Mouse (Mus musculus): ENCODE results near the gene Lgi4. TPM values are rescaled to one million over a fixed set of nuclear protein-coding genes. Genes with fewer than 3 reads are reported as not detected.

The Lgi4 gene
- polyA plus RNA-seq, 1 experiment from 2014 or later, result 0.44 TPM

DNA sequence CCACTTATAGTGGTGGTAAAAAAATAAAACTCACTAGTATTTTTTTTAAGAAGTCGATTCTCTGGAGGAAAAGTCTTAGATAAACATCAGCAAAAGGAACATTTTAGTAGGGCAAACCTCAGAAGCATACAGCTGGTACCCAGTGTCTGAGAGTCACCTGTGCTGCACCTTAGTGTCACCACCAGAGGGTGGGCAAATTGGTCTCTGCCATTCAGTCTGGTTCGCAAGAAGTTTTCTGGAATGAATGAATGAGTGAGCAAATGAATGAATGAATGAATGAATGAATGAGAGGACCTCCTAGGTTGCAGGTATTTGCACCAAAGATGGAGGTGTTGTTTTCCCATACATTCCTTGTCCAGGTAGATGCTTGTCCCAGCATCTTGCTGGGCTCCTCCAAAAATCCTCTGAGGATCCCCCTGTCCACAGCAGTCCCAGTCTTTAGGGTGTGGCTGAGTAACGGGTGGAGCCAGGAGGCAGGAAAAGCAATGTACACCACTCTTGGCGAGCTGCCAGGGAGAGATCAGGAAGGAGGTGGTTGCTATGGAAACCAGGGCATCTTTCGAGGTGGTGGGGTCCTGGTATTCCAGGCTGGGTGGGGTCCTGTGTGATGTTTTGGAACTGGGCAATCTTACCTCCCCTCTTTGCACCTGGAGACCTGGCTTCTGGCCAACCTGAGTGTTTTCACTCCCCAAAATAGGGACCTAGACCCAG, 9.9 kb upstream of the Lgi4 start:
- H3K4me1 ChIP-seq (replicated peaks; ENCODE audit: control insufficient read depth, insufficient read depth, low read length), result peaks cover 9% of the 10 kb centered on the region
- 22% methylated on average over 5 of the region's 5 CpGs for WGBS
- DNase-seq (ENCODE audit: low spot score) (peak; percentile 64), ATAC-seq (replicated peaks; ENCODE audit: low FRiP score) (no peak)
- no peaks in the 10 kb centered on the region for H3K36me3 ChIP-seq (ENCODE audit: control insufficient read depth, insufficient read depth, low read length)
- H3K9me3 ChIP-seq (ENCODE audit: control insufficient read depth, low read length), result no peaks in the 10 kb centered on the region
- H3K27ac ChIP-seq (ENCODE audit: low read depth, low read length), result no peak overlapping the region
- H3K9ac ChIP-seq (ENCODE audit: low read length), result no peak overlapping the region
- peak overlapping the region; percentile 3; the same call in 1 of the 2 replicates for H3K4me3 ChIP-seq (ENCODE audit: low read depth, low read length)
- H3K4me2 ChIP-seq (ENCODE audit: low read depth, low read length, severe bottlenecking), result peak overlapping the region; percentile 34
- peaks cover 53% of the 10 kb centered on the region for H3K27me3 ChIP-seq (ENCODE audit: control insufficient read depth, insufficient read depth, low read length)

DNA sequence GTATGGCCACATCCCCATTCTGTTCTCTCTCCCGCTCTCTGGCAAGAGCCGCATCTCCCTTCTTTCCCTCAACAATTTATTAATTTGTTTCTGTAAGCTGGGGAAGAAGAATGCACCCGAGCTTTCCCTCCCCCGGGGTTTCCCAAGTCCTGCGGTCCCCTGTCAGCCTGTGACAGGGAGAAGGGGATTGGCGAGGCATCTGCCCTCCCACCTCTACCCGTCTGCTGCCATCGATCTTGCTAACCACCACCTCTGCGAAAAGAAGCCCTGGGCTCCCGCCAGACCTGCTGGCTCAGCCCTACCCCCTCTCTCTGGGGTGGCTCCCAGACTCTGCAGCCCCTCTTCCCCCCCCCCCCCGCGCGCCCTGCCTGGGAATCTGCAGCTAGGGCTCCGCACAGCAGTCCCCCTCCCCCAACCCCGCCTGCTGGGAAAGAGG, 9.3 kb upstream of the Lgi4 start:
- peak overlapping the region; percentile 34 for H3K4me2 ChIP-seq (ENCODE audit: low read depth, low read length, severe bottlenecking)
- H3K9ac ChIP-seq (ENCODE audit: low read length), result no peak overlapping the region
- H3K27ac ChIP-seq (ENCODE audit: low read depth, low read length), result no peak overlapping the region
- ATAC-seq (replicated peaks; ENCODE audit: low FRiP score), result no peak; the same call in 1 of the 2 replicates
- DNase-seq (ENCODE audit: low spot score), result peak; percentile 60
- peaks cover 54% of the 10 kb centered on the region for H3K27me3 ChIP-seq (ENCODE audit: control insufficient read depth, insufficient read depth, low read length)
- H3K4me3 ChIP-seq (ENCODE audit: low read depth, low read length), result peak overlapping the region; percentile 3; the same call in 1 of the 2 replicates
- H3K4me1 ChIP-seq (replicated peaks; ENCODE audit: control insufficient read depth, insufficient read depth, low read length), result peaks cover 9% of the 10 kb centered on the region
- H3K9me3 ChIP-seq (ENCODE audit: control insufficient read depth, low read length), result no peaks in the 10 kb centered on the region
- 3% methylated on average over 12 of the region's 15 CpGs for WGBS
- no peaks in the 10 kb centered on the region for H3K36me3 ChIP-seq (ENCODE audit: control insufficient read depth, insufficient read depth, low read length)

DNA sequence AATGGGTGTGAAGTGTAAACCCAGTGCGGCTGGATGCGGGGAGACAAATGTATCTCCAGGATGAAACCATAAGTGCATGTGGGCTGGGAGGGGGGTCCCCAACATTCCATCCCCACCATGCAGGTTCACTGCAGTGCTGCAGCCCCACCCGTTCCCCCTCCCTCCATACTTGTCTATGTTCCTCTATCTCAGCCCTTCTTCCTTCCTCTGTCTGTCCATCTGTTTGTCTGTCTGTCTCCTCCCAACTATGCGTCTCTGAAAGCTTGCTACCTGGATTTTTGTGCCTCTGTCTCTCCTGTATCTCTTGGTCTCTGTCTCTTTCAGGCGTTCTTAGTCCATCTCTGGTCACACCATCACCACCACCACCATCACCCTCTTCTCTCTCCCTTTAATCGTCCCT, 8.7 kb upstream of the Lgi4 start:
- ATAC-seq (replicated peaks; ENCODE audit: low FRiP score) (no peak), DNase-seq (ENCODE audit: low spot score) (no peak)
- whole genome bisulfite sequencing, result 4% methylated on average over 6 of the region's 6 CpGs
- H3K4me2 ChIP-seq (ENCODE audit: low read depth, low read length, severe bottlenecking), result peak overlapping the region; percentile 9; the same call in 1 of the 2 replicates
- 0 out of 2 replicates have a peak overlapping the region, but pooled peaks have one; percentile 2 for H3K4me3 ChIP-seq (ENCODE audit: low read depth, low read length)
- H3K9ac ChIP-seq (ENCODE audit: low read length), result no peak overlapping the region
- H3K27me3 ChIP-seq (ENCODE audit: control insufficient read depth, insufficient read depth, low read length), result peaks cover 54% of the 10 kb centered on the region
- H3K4me1 ChIP-seq (replicated peaks; ENCODE audit: control insufficient read depth, insufficient read depth, low read length), result peaks cover 9% of the 10 kb centered on the region
- H3K36me3 ChIP-seq (ENCODE audit: control insufficient read depth, insufficient read depth, low read length), result no peaks in the 10 kb centered on the region
- no peaks in the 10 kb centered on the region for H3K9me3 ChIP-seq (ENCODE audit: control insufficient read depth, low read length)
- no peak overlapping the region for H3K27ac ChIP-seq (ENCODE audit: low read depth, low read length)

DNA sequence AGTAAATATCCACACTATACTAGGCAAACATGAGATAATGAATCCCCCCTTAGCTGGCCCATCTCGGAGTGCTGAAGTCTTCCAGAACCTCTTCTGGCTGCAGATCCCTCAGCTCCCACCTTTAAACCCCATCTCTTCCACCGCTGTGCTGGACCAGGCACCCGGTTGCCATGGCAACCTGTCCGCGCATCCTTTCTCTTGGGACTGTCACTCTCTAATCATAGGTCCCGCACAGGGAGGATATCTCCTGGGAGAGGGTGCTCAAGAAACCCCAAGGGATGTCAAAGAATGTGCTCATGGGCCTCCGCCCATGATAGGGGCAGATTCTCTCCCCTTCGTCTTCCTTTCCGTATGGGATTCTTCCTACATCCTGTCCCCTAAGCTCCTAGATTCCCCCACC, 8.2 kb upstream of the Lgi4 start:
- H3K27ac ChIP-seq (ENCODE audit: low read depth, low read length), result no peak overlapping the region
- no peak overlapping the region for H3K9ac ChIP-seq (ENCODE audit: low read length)
- 2% methylated on average over 9 of the region's 9 CpGs for WGBS
- no peak for DNase-seq (ENCODE audit: low spot score)
- H3K4me1 ChIP-seq (replicated peaks; ENCODE audit: control insufficient read depth, insufficient read depth, low read length), result peaks cover 9% of the 10 kb centered on the region
- H3K4me3 ChIP-seq (ENCODE audit: low read depth, low read length), result peak overlapping the region; percentile 11; the same call in 1 of the 2 replicates
- H3K4me2 ChIP-seq (ENCODE audit: low read depth, low read length, severe bottlenecking), result peak overlapping the region; percentile 9; the same call in 1 of the 2 replicates
- H3K36me3 ChIP-seq (ENCODE audit: control insufficient read depth, insufficient read depth, low read length), result no peaks in the 10 kb centered on the region
- H3K9me3 ChIP-seq (ENCODE audit: control insufficient read depth, low read length), result no peaks in the 10 kb centered on the region
- peaks cover 54% of the 10 kb centered on the region for H3K27me3 ChIP-seq (ENCODE audit: control insufficient read depth, insufficient read depth, low read length)
- no peak for ATAC-seq (replicated peaks; ENCODE audit: low FRiP score)

DNA sequence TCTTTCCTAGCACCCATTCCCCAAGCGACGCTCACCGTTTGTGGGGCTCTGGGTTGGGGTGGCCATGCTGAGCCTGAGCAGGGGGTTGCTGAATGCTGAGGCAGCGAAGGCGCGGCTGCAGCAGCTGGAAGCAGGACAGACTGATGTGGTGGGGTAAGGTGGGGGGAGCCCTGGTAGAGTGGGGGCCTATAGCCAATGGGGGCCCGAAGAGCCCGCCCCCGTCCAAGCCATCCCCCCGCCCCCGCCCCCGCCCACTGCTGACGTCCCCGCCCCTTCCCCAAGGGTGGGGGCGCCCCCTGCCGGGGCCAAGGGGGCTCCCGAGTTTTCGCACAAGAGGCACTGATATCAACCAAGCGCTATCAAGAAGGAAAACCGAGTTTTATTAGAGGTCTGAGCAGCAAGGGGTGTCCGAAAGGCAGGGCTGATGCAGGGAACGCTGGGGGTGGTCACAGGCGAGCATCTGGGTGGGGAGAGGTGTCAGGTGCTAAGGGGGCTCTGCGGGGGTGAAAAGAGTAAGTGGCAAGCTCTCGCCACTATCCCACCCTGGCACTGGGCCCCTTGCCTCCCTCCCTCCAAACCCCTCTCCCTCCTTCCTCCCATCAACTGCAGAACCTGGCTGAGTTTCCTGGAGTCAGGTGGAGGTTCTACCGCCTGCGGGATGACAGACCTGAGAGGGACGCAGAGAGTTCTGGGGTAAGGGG, 7.7 kb upstream of the Lgi4 start, which contains the start of gene Fxyd7:
TSS of gene Fxyd7 (minus strand) at position 147 of the 701 bp plus-strand sequence.
- H3K36me3 ChIP-seq (ENCODE audit: control insufficient read depth, insufficient read depth, low read length), result no peaks in the 10 kb centered on the region
- 2% methylated on average over 23 of the region's 28 CpGs for WGBS
- no peak within 1 kb of the TSS for H3K27ac ChIP-seq (ENCODE audit: low read depth, low read length)
- H3K4me3 ChIP-seq (ENCODE audit: low read depth, low read length), result peak within 1 kb of the TSS; percentile 11; the same call in 1 of the 2 replicates
- no peak for DNase-seq (ENCODE audit: low spot score)
- no peak for ATAC-seq (replicated peaks; ENCODE audit: low FRiP score)
- no peaks in the 10 kb centered on the region for H3K9me3 ChIP-seq (ENCODE audit: control insufficient read depth, low read length)
- H3K9ac ChIP-seq (ENCODE audit: low read length), result no peak within 1 kb of the TSS
- H3K27me3 ChIP-seq (ENCODE audit: control insufficient read depth, insufficient read depth, low read length), result peaks cover 54% of the 10 kb centered on the region
- peaks cover 9% of the 10 kb centered on the region for H3K4me1 ChIP-seq (replicated peaks; ENCODE audit: control insufficient read depth, insufficient read depth, low read length)
- peak within 1 kb of the TSS; percentile 12; the same call in 1 of the 2 replicates for H3K4me2 ChIP-seq (ENCODE audit: low read depth, low read length, severe bottlenecking)

DNA sequence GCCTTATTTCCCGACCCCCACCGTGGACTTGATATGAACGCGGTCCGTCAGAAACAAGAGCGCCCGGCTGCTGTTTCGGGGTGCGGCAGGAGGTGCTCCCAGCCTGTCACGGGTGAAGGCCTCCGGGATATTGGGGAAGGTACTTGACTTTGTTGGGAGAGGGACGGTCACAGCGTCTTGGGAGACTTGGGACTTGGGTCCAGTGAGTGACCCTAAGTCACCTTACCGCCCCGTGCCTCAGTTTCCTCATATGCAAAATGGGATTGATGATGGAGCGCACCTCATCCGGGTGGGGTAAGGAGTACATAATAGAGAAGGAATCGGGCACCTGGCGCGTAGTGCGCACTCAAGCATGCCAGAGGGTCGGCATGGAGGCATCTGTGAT, 6.9 kb upstream of the Lgi4 start:
- Histone ChIP-seq H3K4me3 (ENCODE audit: low read depth, low read length) (peak overlapping the region; percentile 0; the same call in 1 of the 2 replicates), H3K9ac (ENCODE audit: low read length) (no peak overlapping the region), H3K4me2 (ENCODE audit: low read depth, low read length, severe bottlenecking) (peak overlapping the region; percentile 12; the same call in 1 of the 2 replicates), H3K36me3 (ENCODE audit: control insufficient read depth, insufficient read depth, low read length) (no peaks in the 10 kb centered on the region), H3K27ac (ENCODE audit: low read depth, low read length) (no peak overlapping the region), H3K9me3 (ENCODE audit: control insufficient read depth, low read length) (no peaks in the 10 kb centered on the region), H3K27me3 (ENCODE audit: control insufficient read depth, insufficient read depth, low read length) (peaks cover 54% of the 10 kb centered on the region), H3K4me1 (replicated peaks; ENCODE audit: control insufficient read depth, insufficient read depth, low read length) (peaks cover 9% of the 10 kb centered on the region)
- no peak for ATAC-seq (replicated peaks; ENCODE audit: low FRiP score)
- no peak for DNase-seq (ENCODE audit: low spot score)
- under 1% methylated on average over 22 of the region's 22 CpGs for WGBS

DNA sequence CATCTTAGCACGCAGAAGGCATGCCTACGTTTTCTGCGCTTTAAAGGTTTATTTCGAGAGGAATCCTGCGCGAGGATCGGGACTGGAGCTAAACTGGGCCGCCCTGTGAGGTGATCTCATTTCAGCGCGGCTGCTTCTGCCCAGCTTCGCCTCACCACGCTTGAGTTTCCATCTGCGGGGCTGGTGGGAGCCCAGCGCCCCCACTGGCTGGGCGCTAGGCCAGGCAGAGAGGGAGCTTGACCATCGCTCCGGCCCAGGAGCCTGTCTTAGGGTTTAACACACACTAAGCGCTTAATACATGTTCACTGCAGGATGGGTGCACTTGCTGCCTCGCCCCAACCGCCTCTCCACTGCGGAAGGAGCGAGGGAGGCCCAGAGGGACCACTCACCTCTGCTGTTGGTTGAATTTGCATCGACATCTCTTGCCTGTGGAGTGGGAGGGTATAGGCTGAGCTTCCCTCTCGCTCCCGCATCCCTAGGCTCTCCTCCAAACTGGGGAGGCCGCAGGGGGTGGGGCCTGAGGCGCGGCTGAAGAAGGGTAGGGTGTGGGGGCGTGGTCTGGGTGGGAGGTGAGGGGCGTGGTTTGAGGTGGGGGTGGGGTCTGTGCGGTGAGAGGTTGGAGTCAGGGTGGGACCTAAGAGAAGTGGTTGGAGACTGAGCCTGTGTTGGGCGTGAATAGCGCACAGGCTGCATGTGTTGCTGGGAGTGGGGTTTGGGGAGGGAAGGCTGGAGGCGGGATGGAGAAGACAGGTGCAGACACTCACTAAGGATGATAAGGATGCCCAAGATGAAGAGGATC, 6.3 kb upstream of the Lgi4 start:
- WGBS, result under 1% methylated on average over 34 of the region's 34 CpGs
- peaks cover 54% of the 10 kb centered on the region for H3K27me3 ChIP-seq (ENCODE audit: control insufficient read depth, insufficient read depth, low read length)
- no peak overlapping the region for H3K27ac ChIP-seq (ENCODE audit: low read depth, low read length)
- peak overlapping the region; percentile 12; the same call in 1 of the 2 replicates for H3K4me2 ChIP-seq (ENCODE audit: low read depth, low read length, severe bottlenecking)
- no peaks in the 10 kb centered on the region for H3K36me3 ChIP-seq (ENCODE audit: control insufficient read depth, insufficient read depth, low read length)
- peaks cover 9% of the 10 kb centered on the region for H3K4me1 ChIP-seq (replicated peaks; ENCODE audit: control insufficient read depth, insufficient read depth, low read length)
- H3K9me3 ChIP-seq (ENCODE audit: control insufficient read depth, low read length), result no peaks in the 10 kb centered on the region
- DNase-seq (ENCODE audit: low spot score) (peak; percentile 67), ATAC-seq (replicated peaks; ENCODE audit: low FRiP score) (peak; percentile 39; the same call in 1 of the 2 replicates)
- H3K9ac ChIP-seq (ENCODE audit: low read length), result no peak overlapping the region
- H3K4me3 ChIP-seq (ENCODE audit: low read depth, low read length), result peak overlapping the region; percentile 0; the same call in 1 of the 2 replicates

DNA sequence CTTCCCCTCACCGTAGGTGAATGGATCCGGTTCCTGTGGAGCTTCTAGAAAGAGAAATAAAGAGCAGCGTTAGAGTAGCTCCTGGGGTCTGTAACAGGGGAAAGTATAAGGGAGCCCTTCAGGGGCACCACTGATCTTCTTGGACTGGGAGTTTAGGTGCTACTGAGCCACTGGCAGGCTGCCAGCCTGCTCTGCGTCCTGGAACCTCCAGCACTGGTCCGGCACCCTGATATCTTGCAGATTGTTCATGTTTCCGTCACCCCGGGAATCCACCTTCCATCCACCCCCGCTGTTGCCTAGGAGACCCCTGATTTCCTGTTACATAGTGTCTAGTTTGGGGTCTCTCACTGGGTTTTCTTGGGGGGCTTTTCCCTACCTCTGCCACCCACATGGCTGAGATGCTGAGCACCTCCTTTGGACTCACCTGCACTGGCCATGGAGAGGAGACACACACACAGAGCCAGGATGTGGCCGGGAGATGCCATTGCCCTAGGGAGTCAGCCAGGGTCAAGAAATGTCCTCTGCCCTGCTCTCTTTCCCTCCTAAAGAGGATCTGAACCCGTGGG, 5.2 kb upstream of the Lgi4 start:
- no peak overlapping the region for H3K4me3 ChIP-seq (ENCODE audit: low read depth, low read length)
- 34% methylated on average over 10 of the region's 10 CpGs for WGBS
- H3K4me2 ChIP-seq (ENCODE audit: low read depth, low read length, severe bottlenecking), result no peak overlapping the region
- DNase-seq (ENCODE audit: low spot score) (no peak), ATAC-seq (replicated peaks; ENCODE audit: low FRiP score) (no peak)
- peaks cover 9% of the 10 kb centered on the region for H3K4me1 ChIP-seq (replicated peaks; ENCODE audit: control insufficient read depth, insufficient read depth, low read length)
- no peak overlapping the region for H3K27ac ChIP-seq (ENCODE audit: low read depth, low read length)
- no peaks in the 10 kb centered on the region for H3K9me3 ChIP-seq (ENCODE audit: control insufficient read depth, low read length)
- H3K36me3 ChIP-seq (ENCODE audit: control insufficient read depth, insufficient read depth, low read length), result no peaks in the 10 kb centered on the region
- peaks cover 52% of the 10 kb centered on the region for H3K27me3 ChIP-seq (ENCODE audit: control insufficient read depth, insufficient read depth, low read length)
- no peak overlapping the region for H3K9ac ChIP-seq (ENCODE audit: low read length)
